Mouse (Mus musculus) gastrocnemius, postnatal 25 days (tissue): ENCODE data around the gene Nmd3. TPM values are rescaled to one million over a fixed set of nuclear protein-coding genes. Genes with fewer than 3 reads are reported as not detected.

Source experiments
- DNase-seq: peaks from one replicate; pipeline ENCODE4 v3.0.0; 2022
- long read RNA-seq, 2 experiments: library from polyadenylated mRNA; stranded (forward); transcript quantifications; one replicate each; pipeline ENCODE4 v2.0.0; 2021
- total RNA-seq, 2 experiments: library from RNA; stranded (reverse); gene quantifications; 1 replicate in 1 of 2; 2 replicates in 1 of 2; pipeline ENCODE4 v1.2.3; 2021

Gene Nmd3
- total RNA-seq, result 10 to 100 TPM; 24.2 to 34.7 TPM
- long read RNA-seq, experiment 1, full-length matches to known transcripts, result 17 of 23 reads
- long read RNA-seq, experiment 1, partial matches to known transcripts, result 5 of 23 reads
- long read RNA-seq, experiment 1, other reads (novel, unspliced or antisense), result 1 of 23 reads
- long read RNA-seq, experiment 2, full-length matches to known transcripts, result 20 of 23 reads
- long read RNA-seq, experiment 2, partial matches to known transcripts, result 2 of 23 reads
- long read RNA-seq, experiment 2, other reads (novel, unspliced or antisense), result 1 of 23 reads

DNA sequence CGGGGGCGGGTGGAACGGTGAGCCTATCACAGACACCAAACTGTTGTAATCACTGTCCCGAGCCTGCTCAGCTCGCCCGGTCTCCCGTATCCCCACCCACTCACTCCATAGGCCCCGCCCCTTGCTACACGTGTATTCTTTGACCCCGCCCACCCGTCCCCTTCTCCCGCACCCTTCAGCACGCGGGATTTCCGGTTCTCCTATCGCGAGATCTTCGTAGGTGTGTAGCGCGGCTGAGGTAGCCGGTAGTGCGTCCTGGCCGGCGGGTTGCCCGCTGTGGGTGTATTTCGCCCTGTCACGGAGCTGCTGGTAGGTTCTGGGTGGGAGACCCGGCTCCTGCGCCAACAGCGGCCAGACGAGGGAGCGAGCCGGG, at the start of gene Nmd3:
Gene Nmd3, plus strand, starts transcription at position 172 of the 373 bp plus-strand sequence.
- peak; percentile 89 for DNase-seq

DNA sequence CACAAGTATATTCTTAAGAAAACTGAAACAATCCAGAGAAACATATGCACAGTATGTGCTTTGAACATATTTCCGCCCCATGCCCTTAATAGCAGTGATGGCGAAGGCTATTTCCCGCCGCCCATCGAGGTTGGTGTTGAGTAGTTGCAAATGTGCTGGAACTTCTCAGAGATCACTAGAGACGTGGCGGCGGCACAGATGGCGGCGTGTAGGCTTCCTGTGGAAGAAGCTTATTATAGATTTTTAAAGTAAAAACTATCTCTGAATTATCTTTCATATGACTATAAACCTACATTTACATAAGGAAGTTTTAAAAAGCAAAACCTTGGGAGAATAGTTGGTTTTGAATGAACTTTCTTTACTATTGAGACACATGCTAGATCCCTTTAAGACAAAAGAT, 48.4 kb upstream of the Nmd3 start:
- no peak for DNase-seq

DNA sequence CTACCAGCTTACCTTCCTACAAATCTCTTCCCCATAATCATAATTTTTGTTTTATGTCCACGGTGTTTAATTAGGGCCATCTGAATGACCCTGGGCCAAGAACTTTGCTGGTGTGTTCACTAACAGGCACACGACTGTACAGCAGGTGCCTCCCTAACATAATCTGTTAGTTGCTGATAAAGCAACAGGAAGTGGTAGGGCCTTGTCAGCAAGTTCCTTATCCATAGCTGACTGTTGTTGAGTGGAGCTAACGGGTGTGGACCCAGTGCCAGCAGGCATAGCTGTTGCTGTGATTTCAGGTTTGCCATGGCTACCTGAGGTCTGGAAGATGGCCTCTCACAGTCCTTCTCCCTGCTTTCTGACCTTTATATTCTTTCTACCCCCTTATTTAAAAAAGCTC, 47.6 kb upstream of the Nmd3 start:
- DNase-seq, result no peak

DNA sequence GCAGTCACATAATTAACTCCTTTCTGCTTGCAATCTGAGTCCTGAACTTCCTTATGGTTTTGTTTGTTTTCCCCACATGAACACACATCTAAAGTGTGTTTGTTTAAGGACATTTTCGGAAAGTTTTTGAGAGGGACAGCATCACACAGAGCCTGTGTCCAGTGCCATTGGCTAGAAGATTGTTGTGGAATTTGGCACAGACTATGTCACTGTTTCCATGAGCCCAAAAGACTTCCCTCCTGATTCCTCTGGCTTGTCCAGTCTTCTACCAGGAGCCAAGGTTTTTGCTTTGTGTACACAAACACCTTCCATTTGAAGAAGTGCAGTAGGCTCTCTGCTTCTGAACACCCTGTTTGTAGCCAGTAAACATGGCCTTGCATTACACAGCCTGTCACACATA, 32.0 kb upstream of the Nmd3 start:
- DNase-seq, result no peak

DNA sequence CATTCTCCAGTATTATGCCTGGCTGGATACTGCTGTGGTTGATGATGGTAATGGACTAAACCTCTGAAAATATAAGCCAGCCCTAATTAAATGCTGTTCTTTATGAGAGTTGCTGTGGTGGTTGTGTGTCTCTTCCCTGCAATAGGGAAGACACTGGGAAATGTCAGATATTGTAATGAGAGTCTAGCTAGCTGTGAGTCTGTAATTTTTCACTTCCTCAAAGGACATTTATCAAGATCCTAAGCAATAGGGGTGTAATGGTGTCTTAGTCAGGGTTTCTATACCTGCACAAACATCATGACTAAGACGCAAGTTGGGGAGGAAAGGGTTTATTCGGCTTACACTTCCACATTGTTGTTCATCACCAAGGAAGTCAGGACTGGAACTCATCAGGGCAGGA, 30.8 kb upstream of the Nmd3 start:
- no peak for DNase-seq

DNA sequence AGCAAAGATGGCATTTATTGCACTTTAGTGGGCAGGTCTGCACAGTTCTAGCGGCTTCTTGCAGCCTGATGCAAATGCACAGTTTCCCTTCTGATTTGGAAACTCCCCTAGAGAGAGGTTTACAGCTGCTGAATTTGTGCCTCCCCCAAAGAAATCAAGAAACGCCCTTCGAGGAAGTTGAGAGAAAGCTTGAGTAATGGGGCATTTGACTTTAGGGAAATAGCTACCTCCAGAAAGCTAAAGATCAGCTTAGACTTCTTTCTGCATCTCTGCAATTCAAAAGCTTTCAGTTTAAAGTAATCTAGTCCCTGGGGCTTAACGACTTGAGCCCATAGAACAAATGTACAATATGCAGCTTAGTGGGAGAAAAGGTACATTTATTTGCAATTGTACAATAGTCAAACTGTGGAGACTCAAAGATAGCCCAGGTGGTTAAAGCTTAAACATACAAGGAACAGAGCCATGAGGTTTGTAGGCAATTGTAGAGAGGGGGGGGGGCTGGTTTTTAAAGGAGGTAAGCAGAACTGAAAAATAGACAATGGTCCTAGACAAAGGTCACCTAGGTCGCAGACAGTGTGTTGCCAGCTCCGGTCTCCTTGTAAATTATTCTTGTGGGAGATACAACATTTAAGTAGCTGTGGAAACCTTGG, 21.8 kb upstream of the Nmd3 start:
- no peak for DNase-seq

DNA sequence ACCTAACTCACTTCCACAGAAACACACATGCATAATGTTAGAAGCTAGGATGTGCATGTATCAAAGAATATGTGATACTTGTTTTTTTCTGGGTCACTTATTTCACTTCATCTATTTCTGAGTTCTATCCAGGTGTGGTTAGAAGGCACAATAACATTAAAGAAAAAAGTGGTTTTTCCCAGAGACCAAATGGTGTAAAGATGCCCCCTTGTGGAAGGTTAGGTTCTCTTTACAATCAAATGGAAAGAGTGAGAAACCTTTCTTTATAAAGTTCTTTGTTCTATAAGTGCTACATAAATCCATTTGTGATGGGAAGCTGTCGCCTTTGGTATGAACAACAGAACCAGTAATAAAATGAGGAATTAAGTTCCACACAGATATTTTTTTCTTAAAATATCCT, 19.9 kb upstream of the Nmd3 start:
- no peak for DNase-seq

DNA sequence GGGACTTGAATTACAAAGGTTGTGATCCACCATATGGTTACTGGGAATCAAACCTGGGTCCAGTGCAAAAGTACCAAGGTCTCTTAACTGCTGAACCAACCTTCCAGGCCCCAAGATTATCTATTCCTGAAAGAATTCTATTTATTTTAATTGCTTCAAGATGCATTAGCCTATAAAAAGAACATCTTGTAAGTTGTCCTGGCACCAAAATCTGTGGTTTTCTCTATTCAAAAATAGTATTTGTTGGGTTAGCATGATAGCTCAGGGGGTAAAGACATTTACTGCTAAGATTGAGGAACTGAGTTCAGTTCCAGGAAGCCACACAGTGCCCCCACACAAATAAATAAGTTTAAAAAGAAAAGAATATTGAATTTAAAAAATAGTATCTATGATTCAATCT, 19.4 kb upstream of the Nmd3 start:
- no peak for DNase-seq

DNA sequence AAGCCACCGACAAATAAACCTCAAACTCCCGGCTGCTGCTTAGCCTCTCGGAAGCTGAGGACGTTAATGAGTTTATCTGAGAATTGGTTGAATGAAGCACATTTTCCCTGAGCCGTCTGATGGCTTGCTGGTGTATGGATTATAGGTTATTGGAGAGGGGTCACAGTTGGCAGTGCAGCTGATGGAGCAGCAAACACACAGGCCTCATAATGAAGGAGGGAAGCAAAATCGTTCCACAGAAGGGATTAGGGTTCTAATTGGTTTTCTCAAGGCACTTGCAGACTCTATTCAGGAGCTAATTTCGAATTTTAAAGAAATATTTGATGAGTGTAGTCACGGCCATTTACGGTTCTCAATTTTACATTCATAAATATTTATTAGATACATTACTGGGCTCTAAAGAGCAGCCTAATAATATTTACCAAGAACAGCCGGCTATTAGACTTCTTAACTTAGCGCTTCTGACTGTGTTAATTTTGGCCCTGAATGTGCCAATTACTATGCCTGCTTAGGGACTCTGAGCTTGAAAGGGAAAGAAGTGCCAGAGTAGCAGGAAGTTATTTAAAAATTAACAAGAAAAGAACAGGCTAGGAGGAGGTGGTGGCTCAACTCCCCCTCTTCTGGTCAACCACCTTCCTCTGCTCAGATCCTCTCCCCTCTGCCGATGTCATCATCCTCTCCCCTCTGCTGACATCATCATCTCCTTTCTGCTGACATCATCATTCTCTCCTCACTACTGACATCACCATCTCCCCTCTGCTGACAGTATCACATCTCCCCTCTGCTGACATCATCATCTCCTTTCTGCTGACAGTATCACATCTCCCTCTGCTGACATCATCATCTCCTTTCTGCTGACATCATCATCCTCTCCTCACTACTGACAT, 12.5 kb upstream of the Nmd3 start:
- no peak for DNase-seq

DNA sequence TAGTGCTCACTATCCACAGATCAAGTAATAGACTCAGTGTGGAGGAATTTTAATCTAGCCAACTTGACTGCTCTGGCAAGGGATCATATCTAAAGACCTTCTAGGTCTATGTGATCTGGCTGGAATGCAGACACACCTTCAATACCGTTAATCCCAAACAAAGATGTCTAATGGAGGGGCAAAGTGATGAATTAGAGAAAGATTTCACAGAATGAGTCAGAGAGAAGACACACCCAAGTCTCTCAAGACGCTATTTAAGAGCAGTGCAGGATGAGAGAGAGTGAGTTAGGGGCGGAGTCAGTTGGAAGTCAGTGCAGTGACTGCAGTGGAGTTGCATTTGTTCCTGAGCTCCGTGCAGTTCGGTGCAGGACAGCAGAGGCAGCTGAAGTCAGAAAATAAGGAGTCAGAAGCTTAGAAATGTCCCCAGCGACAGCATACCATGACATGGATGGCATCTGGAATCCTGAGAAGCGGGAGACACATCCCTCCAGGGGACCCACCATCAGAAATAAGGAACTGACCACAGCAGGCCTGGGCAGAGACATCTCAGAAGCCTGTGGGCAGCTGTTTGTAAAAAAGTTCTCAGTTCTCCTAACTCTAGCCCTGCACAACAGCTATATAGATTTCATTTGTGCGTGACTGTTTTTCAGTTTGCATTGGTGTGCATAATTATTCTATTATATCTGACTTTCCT, 9.7 kb upstream of the Nmd3 start:
- DNase-seq, result no peak

DNA sequence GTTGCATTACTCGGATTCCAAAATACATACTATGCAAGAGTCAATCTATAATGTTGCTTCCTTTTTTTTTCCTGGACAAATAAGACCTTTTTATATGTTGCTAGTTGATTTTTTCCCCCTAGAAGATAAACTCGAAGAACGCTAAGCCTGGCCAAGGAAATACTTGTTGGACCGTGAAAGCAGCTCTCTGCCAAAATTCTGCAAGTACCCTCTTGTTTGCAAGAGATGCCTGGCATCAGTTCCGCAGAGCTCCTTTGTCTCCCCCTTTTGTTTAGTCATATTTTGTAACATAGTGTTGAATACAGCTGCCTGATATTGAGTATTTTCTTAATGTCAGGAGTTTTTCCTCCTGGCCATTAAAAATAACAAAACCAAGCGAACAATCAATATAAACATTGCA, 4.3 kb upstream of the Nmd3 start:
- no peak for DNase-seq

DNA sequence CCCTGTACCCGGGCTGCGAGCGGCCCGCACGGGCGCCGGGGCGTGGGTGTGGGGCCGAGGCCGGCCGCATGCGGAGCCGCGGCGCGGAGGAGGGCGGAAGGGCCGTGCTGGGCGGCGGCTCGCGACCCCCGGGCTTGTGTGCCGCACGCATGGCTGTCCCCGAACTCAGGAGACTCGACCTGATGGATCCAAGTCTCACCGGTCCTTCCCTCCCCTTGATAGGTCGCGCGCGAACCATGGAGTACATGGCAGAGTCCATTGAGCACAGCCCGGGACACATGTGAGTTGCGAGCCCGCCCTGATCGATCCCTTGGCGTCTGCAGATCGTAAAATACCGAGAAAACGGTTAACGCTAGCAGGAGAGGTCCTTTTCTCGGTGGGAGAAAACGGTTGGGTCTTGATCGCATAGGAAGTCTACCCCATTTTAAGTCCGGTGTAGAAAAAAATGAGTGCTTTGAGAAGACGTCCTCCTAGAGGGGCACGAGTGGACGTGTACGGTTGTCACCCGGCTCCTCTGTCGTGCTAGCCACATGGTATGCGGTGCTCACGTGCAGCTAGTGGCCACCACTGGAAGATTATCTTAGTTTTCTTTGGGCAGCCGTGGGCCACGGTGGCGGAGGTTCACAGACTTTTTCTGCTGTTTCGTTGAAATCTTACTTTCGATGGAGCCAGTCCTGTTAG, 542 bp downstream of the Nmd3 start:
- DNase-seq, result no peak

DNA sequence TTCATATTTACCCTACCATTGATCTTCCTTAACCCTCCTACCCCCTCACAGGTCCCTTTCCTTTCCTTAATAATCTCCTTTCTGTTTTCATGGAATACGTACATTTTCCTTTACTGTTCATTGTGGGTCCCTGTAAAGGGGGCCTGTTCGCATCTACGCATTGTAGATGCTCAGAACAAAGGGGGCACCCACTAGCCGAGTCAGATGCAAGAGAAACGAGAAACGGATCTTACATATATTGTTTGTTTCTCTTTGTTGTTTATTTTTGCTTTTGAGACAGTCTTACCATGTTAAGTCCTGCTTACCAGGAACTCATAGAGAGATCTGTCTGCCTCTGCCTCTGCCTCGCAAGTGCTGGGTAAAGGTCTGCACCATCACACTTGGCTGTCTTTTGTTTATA, 1.4 kb downstream of the Nmd3 start:
- DNase-seq, result no peak

DNA sequence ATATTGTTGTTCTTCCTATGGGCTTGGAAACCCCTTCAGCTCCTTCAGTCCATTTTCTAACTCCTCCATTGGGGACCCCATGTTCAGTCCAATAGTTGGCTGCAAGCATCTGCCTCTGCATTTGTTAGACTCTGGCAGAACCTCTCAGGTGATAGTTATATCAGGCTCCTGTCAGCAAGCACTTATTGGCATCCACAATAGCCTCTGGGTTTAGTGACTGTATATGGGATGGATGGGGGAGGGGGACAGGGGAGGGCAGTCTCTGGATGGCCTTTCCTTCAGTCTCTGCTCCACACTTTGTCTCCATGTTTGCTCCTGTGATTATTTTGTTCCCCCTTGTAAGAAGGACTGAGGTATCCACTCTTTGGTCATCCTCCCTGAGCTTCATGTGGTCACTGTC, 9.1 kb downstream of the Nmd3 start:
- no peak for DNase-seq

DNA sequence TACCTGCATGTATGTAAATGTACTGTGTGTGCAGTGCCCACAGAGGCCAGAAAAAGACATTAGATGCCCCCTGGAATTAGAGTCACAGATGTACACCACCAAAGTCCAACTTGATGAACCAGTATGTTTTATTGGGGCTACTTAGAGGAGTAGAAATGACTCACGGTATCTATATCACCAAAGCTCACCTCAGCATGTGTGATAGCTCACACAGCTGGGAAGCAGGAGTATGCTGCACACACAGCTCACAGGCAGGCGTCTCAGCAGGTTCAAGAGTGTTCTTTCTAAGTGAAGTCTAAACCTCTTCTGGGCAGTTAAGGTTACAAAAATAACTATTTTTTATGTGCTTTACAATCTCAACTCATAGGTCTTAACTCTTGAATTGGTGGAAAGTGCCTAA, 12.2 kb downstream of the Nmd3 start:
- no peak for DNase-seq

DNA sequence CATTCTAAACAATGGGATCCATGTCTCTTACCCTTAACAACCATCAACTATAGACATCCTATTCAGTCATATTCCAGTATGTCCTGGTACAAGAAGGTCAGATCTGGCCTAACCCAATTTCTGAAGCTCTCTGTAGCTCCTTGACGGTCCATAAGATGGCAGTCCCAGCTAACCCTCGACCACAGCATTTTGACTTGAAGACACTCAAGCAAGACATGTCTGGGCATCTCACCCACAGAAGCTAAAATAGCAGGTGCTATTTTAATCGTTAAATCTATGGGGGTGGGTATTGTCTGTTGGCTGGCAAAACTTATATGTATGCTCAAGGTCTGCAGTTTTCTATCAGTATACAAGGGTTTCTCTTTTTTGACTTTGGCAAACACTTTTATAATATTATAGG, 33.4 kb downstream of the Nmd3 start:
- DNase-seq, result no peak

DNA sequence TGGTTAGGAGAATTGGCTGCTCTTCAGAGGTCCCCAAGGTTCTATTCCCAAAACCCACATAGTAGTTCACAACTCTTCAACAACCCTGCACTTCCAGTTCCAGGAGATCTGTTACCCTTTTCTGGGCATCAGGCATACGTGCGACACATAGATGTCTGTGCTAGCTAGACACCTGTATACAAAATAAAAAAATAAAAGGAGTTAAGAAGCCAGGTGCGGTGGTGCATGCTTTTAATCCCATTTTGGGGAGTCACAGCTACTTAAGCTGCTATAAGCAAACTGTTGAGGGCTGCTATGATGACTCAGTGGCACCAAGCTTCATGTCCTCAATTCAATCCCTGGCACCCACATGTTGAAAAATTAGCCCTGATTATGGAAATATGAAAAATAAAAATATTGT, 34.2 kb downstream of the Nmd3 start:
- DNase-seq, result no peak

DNA sequence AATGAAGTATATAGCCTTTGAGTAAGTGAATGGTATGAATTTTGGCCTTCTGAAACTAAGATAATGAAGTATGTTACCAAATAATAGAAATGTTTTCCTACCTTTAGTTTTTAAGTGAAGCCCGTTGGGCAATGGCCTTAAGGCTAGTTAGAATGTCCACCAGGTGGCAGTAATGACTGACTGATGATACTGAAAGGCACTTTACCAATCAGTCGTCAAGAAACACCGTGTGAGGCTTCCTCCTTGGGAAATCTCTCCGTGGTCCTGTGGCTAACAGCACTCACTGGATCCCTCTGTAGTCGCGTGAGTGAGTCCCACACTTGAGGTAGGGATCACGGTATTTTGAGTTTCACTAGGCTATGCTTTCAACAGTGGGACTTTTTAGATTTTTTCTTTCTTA, 34.7 kb downstream of the Nmd3 start:
- no peak for DNase-seq

DNA sequence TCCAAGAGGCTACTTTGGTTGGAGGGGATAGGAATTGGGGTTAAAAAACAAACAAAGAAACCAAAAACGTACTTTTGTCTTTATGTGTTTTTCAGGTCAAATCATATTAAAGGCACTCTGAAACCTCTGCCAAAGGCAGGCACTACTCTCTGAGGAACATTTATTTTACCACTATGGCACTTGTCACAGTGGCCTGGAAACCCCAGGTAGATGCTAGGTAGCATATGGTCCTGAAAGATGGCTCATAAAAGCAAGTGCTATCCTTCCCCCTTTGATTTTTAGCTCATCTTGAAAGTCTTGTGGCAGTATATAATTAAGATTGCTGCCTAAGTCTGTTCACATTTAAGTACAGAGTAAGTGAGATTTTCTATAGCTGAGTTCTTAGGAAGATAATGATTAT, 35.7 kb downstream of the Nmd3 start:
- no peak for DNase-seq

DNA sequence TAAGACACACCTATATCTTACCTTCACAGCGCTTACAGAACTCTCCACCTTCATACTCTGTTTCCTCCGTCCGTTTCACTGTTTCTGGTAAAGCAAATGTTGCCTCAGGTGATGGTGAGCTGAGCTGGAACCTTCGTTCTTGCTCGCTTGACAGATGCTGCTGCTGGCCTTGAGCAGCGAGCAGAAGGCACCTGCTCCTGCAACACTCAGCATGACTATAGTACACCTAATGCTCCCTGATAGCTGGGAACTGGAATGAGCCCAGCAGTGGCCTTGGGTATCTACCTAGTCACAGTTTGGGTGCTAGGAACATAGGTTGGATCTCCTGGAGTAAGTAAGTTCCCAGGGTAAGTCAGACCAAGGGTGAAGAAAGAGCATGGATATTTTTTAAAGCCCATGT, 38.3 kb downstream of the Nmd3 start:
- DNase-seq, result no peak

DNA sequence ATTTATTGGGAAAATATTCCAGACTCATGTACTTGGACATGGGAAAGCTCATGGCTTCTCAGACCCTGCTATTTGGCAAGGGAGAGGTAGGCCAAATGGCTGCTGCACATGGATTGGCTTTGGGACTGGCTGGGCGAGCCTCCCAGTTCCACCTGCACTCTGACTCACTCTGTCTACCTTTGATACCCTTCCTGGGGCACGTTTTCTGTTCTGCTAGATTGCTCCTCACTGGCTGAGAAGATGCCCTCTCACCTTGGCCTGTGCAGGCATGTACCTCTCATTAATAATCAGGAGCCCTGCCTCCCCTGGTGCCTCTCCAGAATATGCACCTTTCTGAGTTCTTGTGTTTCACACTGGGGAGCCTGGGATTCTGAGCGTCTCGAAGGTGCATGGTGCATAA, 39.4 kb downstream of the Nmd3 start:
- DNase-seq, result no peak

DNA sequence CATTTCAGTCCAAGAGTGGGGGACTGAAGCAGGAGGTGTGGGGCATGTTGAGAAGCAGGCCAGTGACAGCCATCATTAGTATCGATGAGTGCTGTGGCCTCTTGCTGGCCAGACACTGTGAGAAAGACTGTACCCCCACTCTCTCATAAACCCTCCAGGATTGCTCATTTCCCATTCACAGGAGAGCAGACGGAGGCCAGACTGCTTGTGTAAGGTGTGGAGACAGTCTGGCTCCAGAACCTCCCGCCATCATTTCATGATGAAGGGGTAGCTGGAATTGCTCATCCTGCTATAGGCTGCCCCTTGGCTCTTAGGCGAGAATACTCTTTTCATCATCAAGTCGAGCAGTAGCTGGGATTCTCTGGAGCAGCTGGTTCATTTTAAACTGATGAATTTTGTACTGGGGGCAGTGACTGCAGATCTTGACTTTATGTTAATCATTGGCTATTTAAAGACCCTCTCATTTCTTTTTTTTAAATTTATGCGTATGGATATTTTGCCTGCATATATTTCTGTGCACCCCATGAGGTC, 41.1 kb downstream of the Nmd3 start:
- DNase-seq, result no peak
